Mouse (Mus musculus): ENCODE measurements around the gene 2310011J03Rik. TPM values are rescaled to one million over a fixed set of nuclear protein-coding genes. Genes with fewer than 3 reads are reported as not detected.

Gene 2310011J03Rik
- polyA plus RNA-seq, 1 experiment from 2014 or later, result 42.3 TPM

DNA sequence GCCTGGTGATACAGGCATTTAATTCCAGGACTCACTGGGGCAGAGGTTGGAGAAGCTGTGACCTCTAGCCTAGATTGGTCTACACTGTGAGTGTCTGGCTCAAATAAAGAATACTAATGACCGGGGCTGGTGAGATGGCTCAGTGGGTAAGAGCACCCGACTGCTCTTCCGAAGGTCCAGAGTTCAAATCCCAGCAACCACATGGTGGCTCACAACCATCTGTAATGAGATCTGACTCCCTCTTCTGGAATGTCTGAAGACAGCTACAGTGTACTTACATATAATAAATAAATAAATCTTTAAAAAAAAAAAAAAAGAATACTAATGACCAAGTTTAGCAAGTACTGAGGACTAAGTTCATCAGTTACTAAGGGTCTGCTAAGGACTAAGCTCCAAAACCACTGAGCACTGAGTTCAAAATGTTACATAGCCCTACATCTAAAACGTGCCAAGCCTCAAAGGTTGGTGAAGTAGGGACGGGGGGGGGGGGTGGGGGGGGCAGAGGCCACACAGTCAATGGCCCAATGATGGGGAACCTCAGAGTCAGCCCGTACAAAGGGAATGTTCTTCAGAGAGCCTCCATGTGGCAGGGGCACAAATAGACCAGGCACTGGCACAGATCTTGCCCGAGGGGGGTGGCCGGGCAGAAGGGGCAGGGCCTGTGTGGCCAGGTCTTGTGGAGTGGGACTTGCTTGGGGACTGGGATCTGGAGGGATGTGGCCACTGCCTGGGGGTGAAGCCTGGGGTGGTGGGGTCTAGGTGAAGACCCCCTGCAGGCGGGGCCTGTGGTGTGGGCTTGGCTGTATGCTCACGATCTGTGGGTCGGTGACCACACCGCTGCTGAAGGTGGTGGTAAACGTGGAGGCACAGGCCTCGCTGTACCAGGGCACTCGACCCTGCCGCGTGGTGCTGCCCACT, 4.0 kb upstream of the 2310011J03Rik start:
- WGBS (ENCODE audit: insufficient replicate concordance), result 73% methylated on average over 17 of the region's 17 CpGs
- ATAC-seq (ENCODE audit: low read depth), result no peak
- H3K27me3 ChIP-seq, result no peaks in the 10 kb centered on the region
- H3K27ac ChIP-seq, result peak overlapping the region; percentile 91
- peaks cover 73% of the 10 kb centered on the region for H3K4me1 ChIP-seq (replicated peaks)
- H3K9me3 ChIP-seq (replicated peaks), result no peaks in the 10 kb centered on the region
- H3K4me2 ChIP-seq, result peak overlapping the region; percentile 100
- no peak for DNase-seq
- peak overlapping the region; percentile 82 for H3K9ac ChIP-seq
- peak overlapping the region; percentile 80 for H3K4me3 ChIP-seq (replicated peaks)
- H3K36me3 ChIP-seq, result peaks cover 1% of the 10 kb centered on the region

DNA sequence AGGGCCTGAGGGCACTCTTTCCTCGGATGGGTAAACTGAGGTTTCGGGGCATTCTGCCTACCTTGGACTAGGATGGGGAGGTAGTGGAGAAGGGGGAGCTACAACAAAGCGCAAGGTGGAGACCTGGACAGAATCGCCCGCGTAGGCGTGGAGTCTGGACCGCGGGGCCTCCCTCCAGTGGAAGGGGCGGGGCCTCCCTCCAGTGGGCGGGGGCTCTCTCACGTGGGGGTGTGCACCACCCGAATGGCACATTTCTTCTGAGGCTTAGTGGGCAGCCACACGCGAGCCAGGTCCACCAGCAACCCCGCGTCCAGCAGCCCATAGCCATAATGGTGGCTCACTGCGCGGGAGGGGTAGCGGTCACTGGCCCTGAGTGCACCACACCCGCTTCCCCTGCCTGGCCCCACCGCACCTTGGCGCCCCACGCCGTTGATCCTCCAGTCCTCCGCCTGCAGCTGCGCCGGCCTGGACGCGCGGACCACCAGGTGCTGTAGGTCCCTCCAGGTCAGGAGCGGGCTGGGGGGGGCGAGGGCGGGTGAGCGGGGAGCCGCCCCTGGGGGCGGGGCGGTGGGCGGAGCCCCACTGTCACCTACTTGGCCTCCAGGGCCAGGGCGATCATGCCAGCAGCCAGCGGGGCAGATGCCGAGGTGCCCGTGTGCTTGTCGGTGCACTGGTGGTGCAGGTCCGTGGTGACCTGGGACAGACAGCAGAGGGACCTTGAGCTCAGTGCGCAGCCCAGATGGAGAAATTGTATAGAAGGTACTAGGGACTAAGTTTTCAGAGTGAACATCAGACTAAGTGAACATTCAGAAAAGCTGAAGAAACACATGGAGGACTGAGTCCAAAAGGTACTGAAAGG, 3.2 kb upstream of the 2310011J03Rik start:
- Histone ChIP-seq H3K27me3 (no peaks in the 10 kb centered on the region), H3K9me3 (replicated peaks) (no peaks in the 10 kb centered on the region), H3K36me3 (peaks cover 10% of the 10 kb centered on the region), H3K4me3 (replicated peaks) (peak overlapping the region; percentile 80), H3K9ac (peak overlapping the region; percentile 82), H3K27ac (peak overlapping the region; percentile 91), H3K4me2 (peak overlapping the region; percentile 100), H3K4me1 (replicated peaks) (peaks cover 73% of the 10 kb centered on the region)
- ATAC-seq (ENCODE audit: low read depth) (peak; percentile 67), DNase-seq (peak; percentile 77)
- under 1% methylated on average over 44 of the region's 46 CpGs for WGBS (ENCODE audit: insufficient replicate concordance)

- 2% methylated on average over 28 of the region's 28 CpGs for WGBS (ENCODE audit: insufficient replicate concordance)
- peak overlapping the region; percentile 80 for H3K4me3 ChIP-seq (replicated peaks)
- peak overlapping the region; percentile 82 for H3K9ac ChIP-seq
- peaks cover 75% of the 10 kb centered on the region for H3K4me1 ChIP-seq (replicated peaks)
- ATAC-seq (ENCODE audit: low read depth) (peak; percentile 8; the same call in 1 of the 2 replicates), DNase-seq (no peak)
- peaks cover 17% of the 10 kb centered on the region for H3K36me3 ChIP-seq
- peak overlapping the region; percentile 100 for H3K4me2 ChIP-seq
- no peaks in the 10 kb centered on the region for H3K9me3 ChIP-seq (replicated peaks)
- H3K27me3 ChIP-seq, result 0 out of 2 replicates have a peak, but pooled peaks cover under 1% of the 10 kb centered on the region
- peak overlapping the region; percentile 91 for H3K27ac ChIP-seq
Observed at GRCm38 (mm10) chr10:80322811-80323211, 2.5 kb upstream of the 2310011J03Rik start.

GRCm38 (mm10) chr10:80321670-80322581, 1.6 kb upstream of the 2310011J03Rik start:
- WGBS (ENCODE audit: insufficient replicate concordance), result 83% methylated on average over 21 of the region's 21 CpGs
- H3K4me3 ChIP-seq (replicated peaks), result peak overlapping the region; percentile 80
- peaks cover 84% of the 10 kb centered on the region for H3K4me1 ChIP-seq (replicated peaks)
- no peaks in the 10 kb centered on the region for H3K9me3 ChIP-seq (replicated peaks)
- H3K36me3 ChIP-seq, result peaks cover 24% of the 10 kb centered on the region
- peak overlapping the region; percentile 100 for H3K4me2 ChIP-seq
- peak overlapping the region; percentile 82 for H3K9ac ChIP-seq
- H3K27ac ChIP-seq, result peak overlapping the region; percentile 91
- H3K27me3 ChIP-seq, result peaks cover 9% of the 10 kb centered on the region; the same call in 1 of the 2 replicates
- DNase-seq (no peak), ATAC-seq (ENCODE audit: low read depth) (no peak)

GRCm38 (mm10) chr10:80321014-80321669, 805 bp upstream of the 2310011J03Rik start:
- peaks cover 24% of the 10 kb centered on the region for H3K36me3 ChIP-seq
- peak overlapping the region; percentile 91 for H3K27ac ChIP-seq
- DNase-seq, result no peak
- WGBS (ENCODE audit: insufficient replicate concordance), result 50% methylated on average over 6 of the region's 6 CpGs
- H3K9ac ChIP-seq, result peak overlapping the region; percentile 37
- no peak for ATAC-seq (ENCODE audit: low read depth)
- peaks cover 16% of the 10 kb centered on the region for H3K27me3 ChIP-seq
- H3K4me2 ChIP-seq, result peak overlapping the region; percentile 100
- H3K9me3 ChIP-seq (replicated peaks), result no peaks in the 10 kb centered on the region
- H3K4me3 ChIP-seq (replicated peaks), result peak overlapping the region; percentile 80
- peaks cover 92% of the 10 kb centered on the region for H3K4me1 ChIP-seq (replicated peaks)

DNA sequence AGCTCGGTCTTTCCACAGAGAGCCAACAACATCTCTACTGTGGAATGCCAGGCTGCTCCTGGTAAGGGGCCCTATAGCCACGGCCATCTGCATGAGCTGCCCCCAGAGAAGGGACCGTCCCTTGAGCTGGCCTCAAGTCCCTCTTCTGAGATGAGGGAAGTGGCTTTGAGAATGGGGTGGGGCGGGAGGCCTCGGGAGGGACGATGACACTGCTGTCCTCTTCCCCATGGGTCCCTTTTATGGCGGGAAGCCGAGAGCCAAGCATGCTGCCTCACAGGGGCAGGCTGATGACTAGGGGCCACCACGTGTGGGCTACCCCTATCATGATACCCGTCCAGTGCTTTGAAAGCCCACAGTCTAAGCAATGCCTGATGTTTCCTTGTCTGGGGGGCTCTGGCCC, 3.3 kb downstream of the 2310011J03Rik start:
- no peak for DNase-seq
- Histone ChIP-seq H3K36me3 (peaks cover 24% of the 10 kb centered on the region), H3K4me2 (peak overlapping the region; percentile 37), H3K9ac (peak overlapping the region; percentile 51), H3K4me3 (replicated peaks) (no peak overlapping the region), H3K9me3 (replicated peaks) (no peaks in the 10 kb centered on the region), H3K27ac (peak overlapping the region; percentile 59), H3K27me3 (peaks cover 58% of the 10 kb centered on the region), H3K4me1 (replicated peaks) (peaks cover 67% of the 10 kb centered on the region)
- WGBS (ENCODE audit: insufficient replicate concordance), result 29% methylated on average over 10 of the region's 10 CpGs
- no peak for ATAC-seq (ENCODE audit: low read depth)

DNA sequence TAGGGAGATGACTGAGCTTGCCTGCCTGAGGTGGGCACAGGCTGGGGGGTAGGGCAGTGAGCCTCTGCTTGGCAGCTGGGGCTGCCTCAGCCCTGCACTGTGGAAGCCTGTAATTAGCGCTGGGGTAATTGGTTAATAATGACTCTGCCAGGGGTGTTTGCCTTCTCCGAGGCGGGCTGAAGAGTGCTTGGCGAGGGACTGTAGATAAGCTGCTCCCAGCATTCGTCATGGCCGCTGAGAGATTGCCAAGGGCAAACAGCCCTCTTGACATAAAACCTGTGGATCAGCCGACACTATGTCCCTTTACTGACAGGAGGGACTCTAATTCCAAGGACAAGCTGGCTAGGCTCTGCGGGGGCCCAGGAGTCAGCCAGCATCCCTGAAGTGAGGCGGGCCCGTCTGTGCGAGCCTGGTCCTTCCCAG, 4.0 kb downstream of the 2310011J03Rik start:
- Histone ChIP-seq H3K9me3 (replicated peaks) (no peaks in the 10 kb centered on the region), H3K4me3 (replicated peaks) (no peak overlapping the region), H3K27ac (peak overlapping the region; percentile 15), H3K27me3 (peaks cover 64% of the 10 kb centered on the region), H3K4me2 (peak overlapping the region; percentile 37), H3K36me3 (peaks cover 24% of the 10 kb centered on the region), H3K9ac (peak overlapping the region; percentile 51), H3K4me1 (replicated peaks) (peaks cover 60% of the 10 kb centered on the region)
- ATAC-seq (ENCODE audit: low read depth), result no peak
- 17% methylated on average over 11 of the region's 11 CpGs for WGBS (ENCODE audit: insufficient replicate concordance)
- no peak for DNase-seq

- H3K4me1 ChIP-seq (replicated peaks), result peaks cover 52% of the 10 kb centered on the region
Observed at GRCm38 (mm10) chr10:80315315-80315714, 5.0 kb downstream of the 2310011J03Rik start.

GRCm38 (mm10) chr10:80314494-80315001, 5.8 kb downstream of the 2310011J03Rik start:
- Histone ChIP-seq H3K9me3 (replicated peaks) (no peaks in the 10 kb centered on the region), H3K4me3 (replicated peaks) (no peak overlapping the region), H3K27me3 (peaks cover 82% of the 10 kb centered on the region), H3K27ac (no peak overlapping the region), H3K36me3 (peaks cover 24% of the 10 kb centered on the region), H3K9ac (no peak overlapping the region), H3K4me1 (replicated peaks) (peaks cover 48% of the 10 kb centered on the region), H3K4me2 (no peak overlapping the region)
- DNase-seq (no peak), ATAC-seq (ENCODE audit: low read depth) (no peak)
- WGBS (ENCODE audit: insufficient replicate concordance), result 46% methylated on average over 16 of the region's 16 CpGs

More at GRCm38 (mm10) chr10:80315315-80315714, 5.0 kb downstream of the 2310011J03Rik start:
- ATAC-seq (ENCODE audit: low read depth) (no peak), DNase-seq (no peak)
- Histone ChIP-seq H3K4me2 (no peak overlapping the region), H3K27ac (no peak overlapping the region), H3K36me3 (peaks cover 24% of the 10 kb centered on the region), H3K9ac (no peak overlapping the region), H3K9me3 (replicated peaks) (no peaks in the 10 kb centered on the region), H3K4me3 (replicated peaks) (no peak overlapping the region), H3K27me3 (peaks cover 75% of the 10 kb centered on the region)
- WGBS (ENCODE audit: insufficient replicate concordance), result 39% methylated on average over 27 of the region's 27 CpGs
